Mouse (Mus musculus): ENCODE results near the gene Ranbp1. TPM values are rescaled to one million over a fixed set of nuclear protein-coding genes. Genes with fewer than 3 reads are reported as not detected.

The Ranbp1 gene
- 85.0 and 105 TPM in 2 replicates for polyA plus RNA-seq (2012; ENCODE audit: insufficient read depth, insufficient read length, missing spikeins)

DNA sequence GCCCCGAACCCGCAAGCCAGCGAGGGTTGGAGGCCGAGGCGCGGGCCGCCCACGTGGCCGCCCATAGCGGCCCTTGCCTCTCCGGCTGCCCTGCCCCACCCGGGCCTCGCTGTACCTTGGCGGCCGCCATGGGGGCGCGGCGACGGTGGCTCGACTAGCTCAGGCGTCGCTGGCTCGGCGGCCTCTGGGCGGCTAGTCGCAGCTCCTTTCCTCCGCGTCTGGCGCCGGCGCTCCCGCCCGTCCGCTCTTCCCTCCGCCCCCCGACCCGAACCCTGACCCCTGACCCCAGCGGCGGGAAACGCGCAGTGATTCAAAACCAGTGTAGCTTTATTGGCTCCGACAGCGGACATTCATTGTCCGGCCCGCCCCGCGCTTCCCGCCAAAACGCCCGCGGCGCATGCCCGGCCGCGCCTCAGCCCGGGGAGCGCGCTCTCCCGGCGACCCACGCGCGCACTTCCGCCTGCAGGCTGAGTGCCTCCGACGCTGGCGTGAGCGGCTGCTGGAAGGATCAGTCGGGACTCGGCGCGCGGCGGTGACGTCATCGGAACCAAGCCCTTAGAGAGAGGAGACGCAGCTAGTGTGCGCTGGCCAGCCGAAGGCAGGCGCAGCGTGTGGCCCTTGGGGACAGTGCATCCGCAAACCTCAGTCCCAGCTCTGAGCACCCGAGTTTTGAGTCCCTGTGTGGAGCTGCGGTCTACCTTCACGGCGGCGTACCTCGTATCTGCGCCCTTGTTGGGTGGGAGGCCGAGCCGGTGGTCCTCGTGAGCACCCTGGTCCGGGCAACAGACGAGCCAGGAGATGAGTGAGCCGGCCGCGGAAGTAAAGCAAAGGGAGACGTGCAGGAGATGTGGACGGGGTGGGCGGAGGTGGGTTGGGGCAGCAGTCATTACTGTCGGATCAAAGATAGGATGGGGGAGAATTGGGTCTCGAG is at the start of gene Ranbp1, which contains the start of gene Trmt2a:
TSS of gene Ranbp1 (minus strand) at position 300 of the 931 bp plus-strand sequence.
TSS of gene Trmt2a (plus strand) at position 247 of the 931 bp plus-strand sequence.
- TF ChIP-seq CTCF (IDR thresholded peaks at IDR 0.05; ENCODE audit: low read depth, low read length) (0 out of 2 replicates have a peak, but pooled peaks have one; percentile 7), POLR2A (IDR thresholded peaks at IDR 0.05; ENCODE audit: borderline replicate concordance, low read depth, low read length) (no peak; the same call in 1 of the 2 replicates)
- peak within 1 kb of the TSS; percentile 88 for H3K27ac ChIP-seq (ENCODE audit: insufficient read depth, low read depth, low read length)
- peaks cover 21% of the 10 kb centered on the region for H3K4me1 ChIP-seq (ENCODE audit: control insufficient read depth, insufficient read depth, low read length)
- peak within 1 kb of the TSS; percentile 99 for H3K4me3 ChIP-seq (ENCODE audit: insufficient read depth, low read length)

GRCm38 (mm10) chr16:18289614-18290013 is 41.1 kb upstream of the Ranbp1 start:
- peak overlapping the region; percentile 64 for H3K4me3 ChIP-seq (ENCODE audit: insufficient read depth, low read length)
- H3K4me1 ChIP-seq (ENCODE audit: control insufficient read depth, insufficient read depth, low read length): peaks cover 15% of the 10 kb centered on the region
- H3K27ac ChIP-seq (ENCODE audit: insufficient read depth, low read depth, low read length): peak overlapping the region; percentile 61

DNA sequence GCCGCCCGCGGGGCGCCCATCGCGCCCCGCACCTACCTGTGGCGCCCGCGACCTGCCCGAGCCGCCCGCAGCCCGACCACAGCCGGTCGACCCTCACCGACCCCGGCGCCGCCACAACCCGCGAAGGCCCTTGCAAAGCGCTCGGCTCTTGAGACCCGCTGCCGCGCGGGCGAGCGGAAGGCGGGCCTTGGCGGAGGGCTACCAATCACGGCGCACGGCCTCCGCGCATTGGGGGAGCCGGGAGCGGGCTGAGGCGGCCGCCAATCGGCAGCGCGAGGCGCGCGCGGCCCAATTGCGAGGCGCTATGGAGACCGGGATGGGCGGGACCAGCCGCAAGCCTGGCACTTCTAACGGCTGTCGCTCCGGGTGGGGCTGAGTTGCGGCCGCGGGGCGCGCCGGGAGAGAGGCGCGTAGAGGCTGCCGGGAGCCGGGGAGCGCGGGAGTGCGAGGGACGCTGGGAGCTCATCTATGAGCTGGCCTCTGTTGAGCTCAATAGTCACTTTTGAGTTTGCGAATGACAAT is 40.6 kb upstream of the Ranbp1 start, which contains the start of gene Dgcr8:
TSS of gene Dgcr8 (minus strand) at position 180 of the 522 bp plus-strand sequence.
- Histone ChIP-seq H3K4me3 (ENCODE audit: insufficient read depth, low read length) (peak within 1 kb of the TSS; percentile 74), H3K27ac (ENCODE audit: insufficient read depth, low read depth, low read length) (peak within 1 kb of the TSS; percentile 64), H3K4me1 (ENCODE audit: control insufficient read depth, insufficient read depth, low read length) (peaks cover 15% of the 10 kb centered on the region)
- TF ChIP-seq POLR2A (IDR thresholded peaks at IDR 0.05; ENCODE audit: borderline replicate concordance, low read depth, low read length) (no peak), CTCF (IDR thresholded peaks at IDR 0.05; ENCODE audit: low read depth, low read length) (no peak)

- Histone ChIP-seq H3K27ac (ENCODE audit: insufficient read depth, low read depth, low read length) (peak overlapping the region; percentile 64), H3K4me3 (ENCODE audit: insufficient read depth, low read length) (peak overlapping the region; percentile 74)
- TF ChIP-seq POLR2A (IDR thresholded peaks at IDR 0.05; ENCODE audit: borderline replicate concordance, low read depth, low read length) (no peak), CTCF (IDR thresholded peaks at IDR 0.05; ENCODE audit: low read depth, low read length) (no peak)
These were observed 40.1 kb upstream of the Ranbp1 start for GRCm38 (mm10) chr16:18288581-18289061.

DNA sequence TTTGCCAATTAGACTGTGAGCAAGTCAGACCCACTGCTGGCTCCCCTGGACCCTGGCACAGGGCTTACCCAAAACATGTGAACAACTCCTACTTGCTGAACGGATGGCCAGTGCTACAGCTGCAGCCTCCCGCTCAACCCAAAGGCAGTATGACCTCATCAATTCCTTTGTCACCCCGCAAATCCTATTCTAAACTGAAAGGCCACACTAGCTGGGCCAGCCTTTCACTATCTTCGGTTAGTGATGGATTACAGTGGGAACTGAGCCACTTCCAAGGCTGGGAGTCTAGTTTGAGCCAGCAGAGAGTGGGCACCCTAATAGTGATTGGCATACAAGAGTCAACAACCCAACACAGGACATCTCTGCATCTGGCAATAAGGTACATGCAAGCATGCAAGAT is 39.6 kb upstream of the Ranbp1 start:
- no peak for TF ChIP-seq POLR2A (IDR thresholded peaks at IDR 0.05; ENCODE audit: borderline replicate concordance, low read depth, low read length)
- no peak for TF ChIP-seq CTCF (IDR thresholded peaks at IDR 0.05; ENCODE audit: low read depth, low read length)
- peak overlapping the region; percentile 74 for H3K4me3 ChIP-seq (ENCODE audit: insufficient read depth, low read length)
- H3K27ac ChIP-seq (ENCODE audit: insufficient read depth, low read depth, low read length): peak overlapping the region; percentile 12; the same call in 1 of the 2 replicates
- H3K4me1 ChIP-seq (ENCODE audit: control insufficient read depth, insufficient read depth, low read length): peaks cover 15% of the 10 kb centered on the region

More at GRCm38 (mm10) chr16:18288581-18289061, 40.1 kb upstream of the Ranbp1 start:
- peaks cover 15% of the 10 kb centered on the region for H3K4me1 ChIP-seq (ENCODE audit: control insufficient read depth, insufficient read depth, low read length)

DNA sequence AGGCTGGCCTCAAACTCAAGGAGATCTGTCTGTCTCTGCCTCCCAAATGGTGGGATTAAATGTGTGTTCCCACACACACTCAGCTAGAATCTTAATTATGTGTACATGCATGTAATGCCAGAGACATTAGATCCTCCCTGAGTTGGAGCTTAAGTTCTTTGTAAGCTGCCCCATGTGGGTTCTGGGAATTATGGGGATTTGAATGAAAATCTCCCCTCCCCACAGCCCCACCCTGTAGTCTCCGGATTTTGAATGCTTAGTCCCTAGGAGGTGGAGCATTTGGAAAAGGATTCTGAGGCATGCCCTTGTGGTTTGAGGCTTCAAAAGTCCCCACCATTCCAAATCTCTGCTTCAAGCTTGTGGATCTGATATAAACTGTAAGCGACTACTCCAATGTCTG is 26.6 kb upstream of the Ranbp1 start:
- Histone ChIP-seq H3K4me3 (ENCODE audit: insufficient read depth, low read length) (no peak overlapping the region), H3K4me1 (ENCODE audit: control insufficient read depth, insufficient read depth, low read length) (no peaks in the 10 kb centered on the region), H3K27ac (ENCODE audit: insufficient read depth, low read depth, low read length) (no peak overlapping the region)
- TF ChIP-seq CTCF (IDR thresholded peaks at IDR 0.05; ENCODE audit: low read depth, low read length) (no peak), POLR2A (IDR thresholded peaks at IDR 0.05; ENCODE audit: borderline replicate concordance, low read depth, low read length) (no peak)

DNA sequence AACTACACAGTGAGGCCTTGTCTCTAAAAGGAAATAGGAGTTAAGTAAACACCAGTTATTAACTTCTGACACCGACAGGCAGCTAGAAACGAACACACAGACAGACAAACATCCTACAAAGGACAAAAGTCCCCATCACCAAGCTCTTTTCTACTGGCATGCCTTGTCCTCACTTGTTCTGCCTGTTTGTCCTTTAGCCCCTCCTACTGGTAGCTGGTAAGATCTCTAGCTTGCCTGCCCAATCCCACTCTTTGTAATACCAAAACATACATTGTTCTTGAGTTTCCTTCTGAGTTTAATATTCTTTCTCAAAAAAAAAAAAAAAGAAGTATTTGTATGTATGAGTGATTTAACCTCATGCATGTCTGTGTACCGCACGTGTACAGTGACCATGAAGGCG is 19.6 kb upstream of the Ranbp1 start:
- Histone ChIP-seq H3K4me1 (ENCODE audit: control insufficient read depth, insufficient read depth, low read length) (no peaks in the 10 kb centered on the region), H3K27ac (ENCODE audit: insufficient read depth, low read depth, low read length) (no peak overlapping the region)

DNA sequence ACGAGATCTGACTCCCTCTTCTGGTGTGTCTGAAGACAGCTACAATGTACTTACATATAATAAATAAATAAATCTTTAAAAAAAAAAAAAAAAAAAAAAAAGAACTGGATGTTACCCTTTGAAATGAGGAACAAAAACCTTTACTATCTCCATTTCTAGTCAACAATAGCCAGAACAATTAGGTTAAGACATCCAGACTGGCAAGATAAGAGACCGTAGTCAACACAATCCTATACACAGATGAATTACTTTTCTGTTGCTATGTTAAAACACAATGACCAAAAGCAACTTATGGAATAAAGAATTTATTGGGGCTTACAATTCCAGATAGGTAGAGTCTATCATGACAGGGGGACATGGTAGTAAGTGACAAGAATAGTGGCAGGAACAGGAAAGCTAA is 16.5 kb upstream of the Ranbp1 start:
- Histone ChIP-seq H3K4me3 (ENCODE audit: insufficient read depth, low read length) (no peak overlapping the region), H3K4me1 (ENCODE audit: control insufficient read depth, insufficient read depth, low read length) (no peaks in the 10 kb centered on the region), H3K27ac (ENCODE audit: insufficient read depth, low read depth, low read length) (no peak overlapping the region)
- TF ChIP-seq CTCF (IDR thresholded peaks at IDR 0.05; ENCODE audit: low read depth, low read length) (no peak), POLR2A (IDR thresholded peaks at IDR 0.05; ENCODE audit: borderline replicate concordance, low read depth, low read length) (no peak)

More for the DNA sequence above, 19.6 kb upstream of the Ranbp1 start:
- TF ChIP-seq POLR2A (IDR thresholded peaks at IDR 0.05; ENCODE audit: borderline replicate concordance, low read depth, low read length): no peak
- no peak for TF ChIP-seq CTCF (IDR thresholded peaks at IDR 0.05; ENCODE audit: low read depth, low read length)
- H3K4me3 ChIP-seq (ENCODE audit: insufficient read depth, low read length): no peak overlapping the region

- Histone ChIP-seq H3K4me1 (ENCODE audit: control insufficient read depth, insufficient read depth, low read length) (no peaks in the 10 kb centered on the region), H3K27ac (ENCODE audit: insufficient read depth, low read depth, low read length) (no peak within 1 kb of the TSS), H3K4me3 (ENCODE audit: insufficient read depth, low read length) (no peak within 1 kb of the TSS)
- TF ChIP-seq POLR2A (IDR thresholded peaks at IDR 0.05; ENCODE audit: borderline replicate concordance, low read depth, low read length) (no peak), CTCF (IDR thresholded peaks at IDR 0.05; ENCODE audit: low read depth, low read length) (no peak)
These were observed 9.7 kb upstream of the Ranbp1 start, which contains the start of gene Gm49776 for GRCm38 (mm10) chr16:18258221-18258620. Gene Gm49776, minus strand, starts transcription at chr16:18258321.
